Mouse (Mus musculus) ovary, postnatal 10 days (tissue): ENCODE measurements around the gene Rps6kc1.
"Not testable (repeated sequence)": the region's sequence is repeated elsewhere in the genome, so short reads cannot be mapped to it uniquely, and the experiment has no call there.

ENCODE experiments used
- DNase-seq: peaks from one replicate; pipeline ENCODE4 v3.0.0; 2022; ENCODE audit warnings: low spot score

Rps6kc1 gene

GRCm38 (mm10) chr1:190911415-190912123 is at the start of gene Rps6kc1:
TSS of gene Rps6kc1 (minus strand) at chr1:190911770.
- peak; percentile 46 for DNase-seq

GRCm38 (mm10) chr1:190958821-190959220 is 47.3 kb upstream of the Rps6kc1 start:
- DNase-seq: no peak

- DNase-seq: no peak
Measured at GRCm38 (mm10) chr1:190953009-190953408, 41.4 kb upstream of the Rps6kc1 start.

- no peak for DNase-seq
Measured at GRCm38 (mm10) chr1:190951014-190951413, 39.4 kb upstream of the Rps6kc1 start.

- no peak for DNase-seq
Measured at GRCm38 (mm10) chr1:190948846-190949245, 37.3 kb upstream of the Rps6kc1 start.

- DNase-seq: no peak
Measured at GRCm38 (mm10) chr1:190948439-190948838, 36.9 kb upstream of the Rps6kc1 start.

GRCm38 (mm10) chr1:190947986-190948385 is 36.4 kb upstream of the Rps6kc1 start:
- no peak for DNase-seq

- peak; percentile 15 for DNase-seq
Measured at GRCm38 (mm10) chr1:190944109-190944760, 32.7 kb upstream of the Rps6kc1 start.

GRCm38 (mm10) chr1:190939803-190940202 is 28.2 kb upstream of the Rps6kc1 start:
- no peak for DNase-seq

GRCm38 (mm10) chr1:190930181-190930580 is 18.6 kb upstream of the Rps6kc1 start:
- no peak for DNase-seq

GRCm38 (mm10) chr1:190929010-190929695 is 17.6 kb upstream of the Rps6kc1 start:
- DNase-seq: peak; percentile 27

- peak; percentile 93 for DNase-seq
Measured at GRCm38 (mm10) chr1:190928370-190929009, 16.9 kb upstream of the Rps6kc1 start.

GRCm38 (mm10) chr1:190927751-190928369 is 16.3 kb upstream of the Rps6kc1 start:
- DNase-seq: no peak

- no peak for DNase-seq
Measured at GRCm38 (mm10) chr1:190927311-190927710, 15.7 kb upstream of the Rps6kc1 start.

- DNase-seq: not testable (repeated sequence)
Measured at GRCm38 (mm10) chr1:190924812-190925211, 13.2 kb upstream of the Rps6kc1 start, which contains the start of gene Angel2. TSS of gene Angel2 (plus strand) at chr1:190925112.

- no peak for DNase-seq
Measured at GRCm38 (mm10) chr1:190919725-190920469, 8.3 kb upstream of the Rps6kc1 start.

- DNase-seq: no peak
Measured at GRCm38 (mm10) chr1:190918938-190919337, 7.4 kb upstream of the Rps6kc1 start.

GRCm38 (mm10) chr1:190912623-190913022 is 1.1 kb upstream of the Rps6kc1 start:
- DNase-seq: no peak

- DNase-seq: no peak
Measured at GRCm38 (mm10) chr1:190910836-190911235, 734 bp downstream of the Rps6kc1 start.

GRCm38 (mm10) chr1:190904714-190905113 is 6.9 kb downstream of the Rps6kc1 start:
- DNase-seq: no peak

GRCm38 (mm10) chr1:190904136-190904535 is 7.4 kb downstream of the Rps6kc1 start:
- no peak for DNase-seq
